In the genomic region with DNA sequence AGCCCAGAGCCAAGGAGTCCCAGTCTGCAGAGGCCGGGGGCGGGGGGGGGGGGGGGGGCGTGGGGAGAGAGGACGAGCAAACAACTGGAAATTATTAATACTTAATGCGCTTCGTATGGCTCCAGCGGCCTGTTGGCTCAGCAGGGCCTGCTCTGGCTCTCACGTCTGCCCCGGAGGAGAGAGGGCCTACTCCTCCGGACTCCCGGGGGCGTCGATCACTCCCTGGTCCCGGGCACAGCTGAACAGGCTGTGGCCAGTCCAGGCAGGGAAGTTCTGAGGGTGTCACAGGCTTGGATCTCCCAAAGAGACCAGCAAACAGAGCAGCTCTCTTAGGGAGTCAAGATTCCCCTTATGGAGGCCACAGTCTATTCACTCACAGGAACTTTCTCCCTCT, we compare ENCODE assay signal across 7 mouse cellular contexts. TPM values are rescaled to one million over a fixed set of nuclear protein-coding genes. Genes with fewer than 3 reads are reported as not detected.
DNase-seq lines count a peak whose midpoint lies in the region; ATAC-seq and TF ChIP-seq lines count a peak whose summit lies in the region.

No protein-coding gene starts in this region.

- peak; percentile 29 for ATAC-seq in embryonic facial prominence, embryonic 11.5 days (replicated peaks; ENCODE audit: insufficient number of reproducible peaks, low FRiP score, low TSS enrichment, low read depth)
- peak; percentile 50 for ATAC-seq in hindbrain, embryonic 13.5 days (ENCODE audit: low FRiP score)
- ATAC-seq in lung, postnatal 0 days: peak; percentile 18; the same call in 1 of the 2 replicates

- H3K4me1 ChIP-seq in embryonic facial prominence, embryonic 11.5 days (ENCODE audit: control insufficient read depth, insufficient read depth, low read length): peaks cover 3% of the 10 kb centered on the region
- peaks cover 21% of the 10 kb centered on the region for H3K4me1 ChIP-seq in hindbrain, embryonic 13.5 days (replicated peaks)
- peaks cover 9% of the 10 kb centered on the region; the same call in 1 of the 2 replicates for H3K4me1 ChIP-seq in lung, postnatal 0 days (ENCODE audit: insufficient read depth, low read depth, low read length)

- no peaks in the 10 kb centered on the region for H3K9me3 ChIP-seq in embryonic facial prominence, embryonic 11.5 days (replicated peaks; ENCODE audit: control insufficient read depth, low read length)
- H3K9me3 ChIP-seq in hindbrain, embryonic 13.5 days: no peaks in the 10 kb centered on the region
- H3K9me3 ChIP-seq in lung, postnatal 0 days (ENCODE audit: low read length): no peaks in the 10 kb centered on the region

- H3K36me3 ChIP-seq in embryonic facial prominence, embryonic 11.5 days (replicated peaks; ENCODE audit: control insufficient read depth, insufficient read depth, low read depth, low read length): no peaks in the 10 kb centered on the region; the same call in 1 of the 2 replicates
- no peaks in the 10 kb centered on the region for H3K36me3 ChIP-seq in hindbrain, embryonic 13.5 days
- H3K36me3 ChIP-seq in lung, postnatal 0 days (ENCODE audit: insufficient read depth, low read length): peaks cover 6% of the 10 kb centered on the region; the same call in 1 of the 2 replicates

- WGBS in embryonic facial prominence, embryonic 11.5 days: 0% methylated on average over 11 of the region's 14 CpGs
- WGBS in hindbrain, embryonic 13.5 days: 5% methylated on average over 10 of the region's 14 CpGs
- 2% methylated on average over 8 of the region's 14 CpGs for WGBS in lung, postnatal 0 days

- peak overlapping the region; percentile 75 for H3K4me3 ChIP-seq in embryonic facial prominence, embryonic 11.5 days (ENCODE audit: low read depth, low read length)
- H3K4me3 ChIP-seq in hindbrain, embryonic 13.5 days: peak overlapping the region; percentile 58
- peak overlapping the region; percentile 94 for H3K4me3 ChIP-seq in lung, postnatal 0 days (ENCODE audit: low read depth, low read length)

- H3K27ac ChIP-seq in embryonic facial prominence, embryonic 11.5 days (replicated peaks; ENCODE audit: low read depth, low read length): peak overlapping the region; percentile 67
- no peak overlapping the region for H3K27ac ChIP-seq in hindbrain, embryonic 13.5 days
- peak overlapping the region; percentile 57; the same call in 1 of the 2 replicates for H3K27ac ChIP-seq in lung, postnatal 0 days (ENCODE audit: low read length)

- no peaks in the 10 kb centered on the region for H3K27me3 ChIP-seq in embryonic facial prominence, embryonic 11.5 days (ENCODE audit: control insufficient read depth, insufficient read depth, low read length)
- peaks cover 19% of the 10 kb centered on the region for H3K27me3 ChIP-seq in hindbrain, embryonic 13.5 days
- H3K27me3 ChIP-seq in lung, postnatal 0 days (replicated peaks; ENCODE audit: insufficient read depth, low read length): no peaks in the 10 kb centered on the region

- DNase-seq in ovary, postnatal 10 days (ENCODE audit: low spot score): peak; percentile 12
- DNase-seq in ovary, adult 18-20 months (ENCODE audit: low spot score): no peak
- peak; percentile 74 for DNase-seq in embryonic facial prominence, embryonic 11.5 days (ENCODE audit: low spot score)
- no peak for DNase-seq in lung, postnatal 0 days (ENCODE audit: low spot score)
- peak; percentile 41 for DNase-seq in urinary bladder, postnatal 14 days (ENCODE audit: low spot score)
- DNase-seq in right cerebral cortex, adult 2 months (ENCODE audit: low spot score in 2 of 2): no peak

- no peak for TF ChIP-seq CTCF in lung, postnatal 0 days (IDR thresholded peaks at IDR 0.05)

- peak overlapping the region; percentile 81 for H3K9ac ChIP-seq in embryonic facial prominence, embryonic 11.5 days (replicated peaks; ENCODE audit: low read length)
- peak overlapping the region; percentile 74 for H3K9ac ChIP-seq in hindbrain, embryonic 13.5 days
- H3K9ac ChIP-seq in lung, postnatal 0 days (replicated peaks; ENCODE audit: low read depth): 0 out of 2 replicates have a peak overlapping the region, but pooled peaks have one; percentile 48

- H3K4me2 ChIP-seq in embryonic facial prominence, embryonic 11.5 days (ENCODE audit: low read depth, low read length): peak overlapping the region; percentile 62
- peak overlapping the region; percentile 91 for H3K4me2 ChIP-seq in hindbrain, embryonic 13.5 days
- peak overlapping the region; percentile 94 for H3K4me2 ChIP-seq in lung, postnatal 0 days (replicated peaks; ENCODE audit: low read depth, low read length)

- TF ChIP-seq EP300 in lung, postnatal 0 days (IDR thresholded peaks at IDR 0.05): no peak

RNA-seq across cellular contexts. Expression of a gene that starts 0.5 kb away (rescaled TPM):
- polyA plus RNA-seq in embryonic facial prominence, embryonic 11.5 days (2014; fragmentation: Nextera tagmentation; extraction: Ambion mirVana): 34.7 TPM in 2 replicates
- 7.5 and 7.9 TPM in 2 replicates for polyA plus RNA-seq in hindbrain, embryonic 13.5 days (2015; fragmentation: Nextera tagmentation; extraction: Ambion mirVana)
- polyA plus RNA-seq in lung, postnatal 0 days (2015; fragmentation: Nextera tagmentation; extraction: Ambion mirVana): 54.3 and 54.4 TPM in 2 replicates

RNA-seq across cellular contexts. Expression of a gene that starts 28.4 kb away (rescaled TPM):
- polyA plus RNA-seq in embryonic facial prominence, embryonic 11.5 days (2014; fragmentation: Nextera tagmentation; extraction: Ambion mirVana): 0.47 and 0.77 TPM in 2 replicates
- polyA plus RNA-seq in hindbrain, embryonic 13.5 days (2015; fragmentation: Nextera tagmentation; extraction: Ambion mirVana): 1.7 and 5.5 TPM in 2 replicates
- 15.5 and 20.2 TPM in 2 replicates for polyA plus RNA-seq in lung, postnatal 0 days (2015; fragmentation: Nextera tagmentation; extraction: Ambion mirVana)

Comparison
In these comparisons a context has a peak if more than half of its experiments do, and no peak if none do; other contexts are left out.
1. DNase-seq: peak in ovary, postnatal 10 days (single experiment), embryonic facial prominence, embryonic 11.5 days (single experiment) and urinary bladder, postnatal 14 days (single experiment); none in ovary, adult 18-20 months (single experiment), lung, postnatal 0 days (single experiment) and right cerebral cortex, adult 2 months (0 of 2).
2. Peak in every context shown above with its lines, with median percentiles within 50 percentile points of each other: ATAC-seq, H3K4me2 ChIP-seq, H3K4me3 ChIP-seq and H3K9ac ChIP-seq.